Mouse (Mus musculus): ENCODE measurements at regions not wholly inside any gene's neighbourhood (a gene's known extent, or its start where the extent isn't known, plus 50 kb on each side); places are given as distances from the start of the nearest gene placed in this dataset.
A peak's percentile ranks its signal among the peaks of the same experiment; 100 is the strongest.

DNA sequence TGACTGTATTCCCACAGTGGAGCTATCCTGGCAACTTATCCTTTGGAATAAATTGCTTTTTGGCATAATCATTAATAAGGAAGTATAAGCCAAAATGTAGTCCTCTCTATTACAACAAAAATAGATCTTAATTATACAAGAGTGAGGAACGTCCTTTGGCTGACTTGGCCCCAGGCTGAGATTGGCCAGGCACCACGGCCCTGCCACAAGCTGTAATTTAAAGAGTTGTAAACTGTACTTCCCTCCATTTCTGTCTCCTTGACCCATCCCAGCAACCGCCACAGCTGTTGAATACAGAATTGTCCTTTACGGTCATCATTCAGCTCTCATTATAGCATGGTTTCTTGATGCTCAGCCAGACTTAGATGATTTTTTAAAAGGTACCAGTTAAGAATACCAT, 119.6 kb upstream of the Smad1 start:
- no peak for DNase-seq (ENCODE audit: low spot score in 2 of 2)

DNA sequence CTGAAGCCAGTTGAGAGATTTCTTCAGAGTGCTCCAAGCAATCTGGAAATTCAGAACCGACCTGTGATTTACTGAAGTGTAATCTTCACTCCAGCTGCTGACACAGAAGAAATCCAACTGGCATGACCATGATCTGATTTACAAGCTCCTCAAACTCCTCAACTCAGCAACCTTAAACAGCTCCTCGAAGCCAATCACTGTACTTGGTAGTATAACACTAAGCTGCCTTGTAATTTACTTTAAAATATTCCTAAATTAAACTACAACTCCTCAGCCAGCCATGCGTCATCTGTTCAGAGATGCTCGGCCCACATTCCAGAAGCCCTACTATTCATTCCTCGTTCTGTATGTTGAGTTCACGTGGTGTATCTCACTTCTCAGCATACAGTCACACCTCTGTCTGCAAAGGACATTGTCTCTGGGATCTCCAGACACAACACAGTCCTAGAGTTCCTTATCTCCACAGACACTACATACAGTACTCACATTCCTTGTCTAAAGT, 116.0 kb upstream of the Smad1 start:
- peak in 1 of 2 experiments; percentile 11 for DNase-seq (ENCODE audit: low spot score in 2 of 2)

DNA sequence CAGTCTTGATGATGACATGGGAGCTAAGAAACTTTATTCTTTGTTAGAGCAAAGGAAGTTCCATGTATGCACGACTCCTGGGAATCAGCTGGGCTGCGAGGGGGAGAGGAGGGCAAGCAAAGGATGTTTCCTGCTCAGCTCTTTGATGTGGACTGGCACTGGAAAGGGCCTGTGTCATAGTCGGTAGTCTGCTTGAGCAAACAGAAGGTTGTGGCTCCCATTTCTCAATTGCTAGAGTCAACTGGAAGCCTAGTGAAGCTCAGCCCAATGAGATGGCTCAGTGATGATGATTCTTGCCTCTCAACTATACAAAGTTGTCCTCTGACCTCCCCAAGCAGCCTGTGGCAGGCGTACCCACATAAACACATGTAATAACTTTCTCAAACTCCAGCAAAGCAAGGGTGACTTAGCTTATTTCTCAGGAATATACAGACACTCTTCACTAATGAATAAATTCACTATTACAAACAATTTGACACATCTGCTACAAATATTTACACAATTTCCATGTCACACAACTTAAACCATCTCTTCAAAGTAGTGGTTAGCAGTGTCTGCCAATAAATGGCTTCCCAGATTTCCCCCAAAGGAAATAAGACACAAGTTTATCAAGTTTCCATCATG, 115.4 kb upstream of the Smad1 start:
- no peak for DNase-seq (ENCODE audit: low spot score in 2 of 2)

DNA sequence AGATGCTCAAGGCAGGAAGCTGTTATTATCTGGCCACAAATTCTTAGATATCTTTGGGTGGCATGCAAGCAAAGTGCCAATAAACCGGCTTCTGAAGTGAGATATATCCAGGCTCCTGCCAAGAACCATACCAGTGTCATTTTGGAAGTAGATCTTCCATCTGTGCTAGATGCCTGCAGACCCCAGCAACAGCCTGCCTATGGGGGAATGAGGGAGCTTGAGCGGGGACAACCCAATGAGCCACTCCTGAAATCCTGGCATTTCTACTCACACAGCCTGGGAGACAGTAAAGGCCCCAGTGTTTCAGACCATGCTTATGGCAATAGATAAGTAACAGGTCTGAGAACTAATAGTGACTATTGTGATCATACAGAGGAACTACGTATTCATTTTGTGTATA, 109.3 kb upstream of the Smad1 start:
- DNase-seq (ENCODE audit: low spot score in 2 of 2), result no peak

DNA sequence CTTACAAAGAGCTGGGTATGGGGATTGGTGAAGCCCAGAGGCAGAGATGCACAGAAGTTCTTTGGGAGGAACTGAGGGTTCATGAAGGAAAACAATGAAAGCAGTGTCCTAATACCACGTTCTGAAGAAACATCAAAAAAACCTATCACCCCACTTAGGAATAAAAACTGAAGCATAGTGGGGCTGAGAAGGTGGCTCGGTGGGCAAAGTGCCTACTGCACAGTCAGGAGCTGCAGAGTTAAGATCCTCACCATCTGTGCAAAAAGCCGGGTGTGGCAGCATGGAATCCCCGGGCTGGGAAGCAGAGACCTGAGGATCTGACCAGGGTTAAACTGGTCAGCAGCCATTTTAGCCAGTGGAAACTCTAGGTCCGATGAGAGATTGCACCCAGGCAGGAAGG, 106.1 kb upstream of the Smad1 start:
- no peak for DNase-seq (ENCODE audit: low spot score in 2 of 2)

DNA sequence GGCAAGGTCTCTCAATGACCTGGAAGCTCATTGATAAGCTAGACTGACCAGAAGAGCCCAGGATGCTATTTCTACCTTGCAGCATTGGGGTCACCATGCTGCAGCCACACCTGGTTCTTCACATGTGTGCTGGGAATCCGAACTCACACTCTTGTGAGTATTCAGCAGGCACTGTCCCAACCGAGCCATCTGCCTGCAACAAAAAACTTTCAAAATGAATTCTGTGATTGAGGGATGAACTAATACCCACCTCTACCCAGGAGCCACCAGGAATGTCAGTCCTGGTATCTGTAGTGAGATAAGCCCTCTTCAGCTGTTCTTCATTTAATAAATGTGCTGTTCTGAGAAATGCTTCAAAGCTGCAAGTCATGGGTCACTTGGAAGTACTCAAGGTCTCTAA, 104.6 kb upstream of the Smad1 start:
- DNase-seq (ENCODE audit: low spot score in 2 of 2), result no peak

DNA sequence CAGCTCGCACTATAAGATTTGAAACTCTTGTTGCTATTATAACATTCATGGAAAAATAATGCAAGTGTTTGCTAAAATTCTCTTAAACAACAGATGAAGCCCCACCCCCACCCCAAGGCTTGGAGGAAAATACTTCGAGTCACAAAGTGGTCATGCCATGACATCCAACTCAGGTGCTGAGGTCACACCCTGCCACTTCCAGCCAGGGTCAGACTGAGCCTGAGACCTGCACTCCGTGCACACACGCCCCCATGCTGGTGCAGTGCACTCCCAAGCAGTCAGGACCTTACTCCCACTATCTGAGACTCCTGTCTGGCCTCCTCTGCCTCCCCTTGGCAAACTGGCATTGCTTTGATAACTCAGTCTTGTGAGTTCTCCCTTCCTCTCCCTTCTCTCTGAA, 102.7 kb upstream of the Smad1 start:
- DNase-seq (ENCODE audit: low spot score in 2 of 2), result no peak

DNA sequence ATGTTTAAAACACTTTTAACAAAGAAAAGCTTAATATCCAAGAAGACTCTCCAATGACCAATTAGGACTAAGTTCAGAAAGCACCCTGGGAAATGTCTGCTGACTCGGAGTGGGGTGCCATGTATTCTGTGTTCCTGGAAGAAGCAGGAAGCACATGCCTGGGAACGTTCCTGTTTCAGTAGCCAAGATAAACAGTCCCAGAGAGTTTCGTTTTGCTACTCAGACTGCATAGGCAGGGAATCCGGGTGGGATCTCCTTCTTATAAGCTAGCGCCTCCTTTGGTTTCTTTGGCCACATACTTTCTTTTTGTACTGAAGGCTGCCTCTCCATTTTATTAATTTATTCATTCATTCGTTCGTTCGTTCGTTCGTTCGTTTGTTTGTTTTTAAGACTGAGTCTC, 101.9 kb upstream of the Smad1 start:
- no peak for DNase-seq (ENCODE audit: low spot score in 2 of 2)

DNA sequence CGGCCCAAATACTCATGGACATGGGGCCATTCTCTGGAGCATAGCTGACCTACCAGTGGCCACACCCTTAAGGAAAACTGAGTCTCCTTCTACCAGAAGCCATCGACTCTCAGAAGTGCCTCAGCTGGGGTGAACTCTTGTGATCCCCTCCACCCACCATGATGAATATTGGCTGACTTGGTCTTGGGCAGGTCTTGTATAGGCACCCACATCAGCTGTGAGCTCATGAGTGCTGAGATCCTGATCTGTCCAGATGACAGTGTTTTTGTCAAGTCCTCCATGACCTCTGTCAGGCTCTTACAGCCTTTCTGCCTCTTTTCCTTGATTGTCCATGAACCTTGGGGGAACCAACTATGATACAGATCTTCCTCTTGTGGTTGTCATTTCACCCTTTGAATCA, 99.9 kb upstream of the Smad1 start:
- DNase-seq (ENCODE audit: low spot score in 2 of 2), result no peak

DNA sequence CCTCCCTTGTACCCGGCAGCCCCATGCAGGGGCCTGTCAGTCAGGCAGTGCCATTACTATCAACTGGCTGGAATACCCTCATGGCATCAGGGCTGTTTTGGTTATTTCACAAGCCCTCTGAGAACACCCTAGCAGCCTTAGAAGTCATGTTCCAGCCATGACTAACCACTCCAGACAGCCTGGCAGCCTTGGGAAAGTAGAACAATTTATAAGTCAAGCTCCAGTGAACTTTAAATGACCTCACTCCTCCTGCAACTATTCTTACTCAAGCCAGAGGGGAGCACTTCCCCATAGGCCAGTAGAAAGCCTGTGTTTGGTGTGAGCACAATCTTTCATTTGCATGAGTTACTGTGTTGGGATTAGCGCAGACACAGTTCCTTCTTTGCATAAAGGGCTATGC, 99.3 kb upstream of the Smad1 start:
- DNase-seq (ENCODE audit: low spot score in 2 of 2), result no peak

DNA sequence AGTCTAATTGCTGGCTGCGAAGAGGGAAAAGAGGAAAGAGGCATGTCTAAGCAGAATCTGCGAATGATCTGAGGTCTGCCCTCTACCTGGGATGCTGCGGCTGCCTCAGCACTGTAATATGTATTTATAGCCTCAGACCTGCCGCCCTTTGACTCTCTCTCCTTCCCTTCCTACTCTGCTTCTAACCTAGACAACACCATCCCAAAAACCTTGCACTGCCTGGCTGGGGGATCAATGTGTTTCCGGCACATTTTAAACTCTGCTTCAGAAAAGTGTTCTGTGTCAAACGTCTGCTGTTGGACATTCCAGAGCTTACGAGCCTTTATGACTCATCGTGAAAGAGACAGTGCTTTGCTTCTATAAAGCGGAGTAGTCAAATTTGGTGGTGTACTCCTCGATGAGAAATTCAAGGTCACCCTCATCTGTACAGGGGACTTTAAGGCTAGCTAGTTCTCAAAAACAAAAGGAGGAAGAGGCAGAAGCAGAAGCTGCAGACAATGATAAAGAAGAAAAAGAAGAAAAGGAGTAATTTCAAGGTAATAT, 91.9 kb upstream of the Smad1 start:
- no peak for DNase-seq (ENCODE audit: low spot score in 2 of 2)

DNA sequence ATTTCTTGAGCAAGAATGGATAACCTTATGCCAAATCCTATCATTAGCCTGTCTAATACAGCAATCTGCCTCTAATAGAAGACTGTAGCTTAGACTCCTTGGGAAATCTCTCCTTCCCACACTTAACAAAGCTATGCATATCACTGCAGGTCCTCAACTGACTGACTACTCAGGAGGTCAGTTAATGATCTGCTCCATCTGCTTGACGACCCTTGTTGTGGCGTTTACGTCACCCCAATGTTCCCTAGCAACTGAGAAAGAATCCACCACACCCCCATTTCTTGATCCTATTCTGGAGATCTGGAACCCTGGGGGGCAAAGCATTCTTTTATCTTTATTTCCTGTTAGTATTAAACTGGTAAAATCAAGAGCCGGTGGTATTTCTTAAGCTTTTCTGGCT, 91.4 kb upstream of the Smad1 start:
- no peak for DNase-seq (ENCODE audit: low spot score in 2 of 2)

DNA sequence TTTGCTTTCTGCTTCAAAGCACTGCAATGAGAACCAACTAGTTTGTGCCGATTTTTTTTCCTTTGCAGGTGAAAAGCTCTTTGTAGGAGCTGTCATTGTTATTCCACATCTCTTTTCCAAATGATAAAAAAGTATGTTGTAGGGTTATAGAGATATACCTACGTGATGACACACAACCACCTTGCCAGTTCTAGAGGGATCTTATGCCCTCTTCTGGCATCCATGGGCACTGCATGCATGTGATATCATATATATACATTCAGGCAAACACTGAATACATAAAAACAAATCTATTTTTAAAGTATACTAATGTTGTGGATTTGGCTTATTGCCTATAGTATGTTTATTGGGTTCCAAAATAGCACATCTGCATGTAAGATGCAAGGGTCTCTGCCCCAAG, 89.5 kb upstream of the Smad1 start:
- DNase-seq (ENCODE audit: low spot score in 2 of 2), result peak in 1 of 2 experiments; percentile 26

DNA sequence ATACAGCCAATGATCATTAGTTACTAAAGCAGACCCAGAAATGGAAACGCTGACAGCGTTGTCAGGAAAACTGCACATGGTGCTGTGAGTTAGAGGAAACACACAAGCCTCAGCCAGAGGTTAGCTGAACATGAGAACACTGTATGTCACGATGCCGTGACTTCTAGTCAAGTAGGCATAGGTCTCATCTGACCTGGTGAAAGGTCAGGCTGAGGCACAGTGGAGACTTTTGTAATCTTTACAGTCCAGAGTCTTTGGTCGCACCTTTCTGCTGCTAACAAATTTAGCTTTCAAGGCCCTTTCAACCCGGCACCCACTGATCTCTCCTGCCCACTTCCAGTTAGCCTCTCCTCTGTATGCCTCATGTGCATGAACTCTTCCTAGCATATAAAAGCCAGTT, 88.3 kb upstream of the Smad1 start:
- no peak for DNase-seq (ENCODE audit: low spot score in 2 of 2)

DNA sequence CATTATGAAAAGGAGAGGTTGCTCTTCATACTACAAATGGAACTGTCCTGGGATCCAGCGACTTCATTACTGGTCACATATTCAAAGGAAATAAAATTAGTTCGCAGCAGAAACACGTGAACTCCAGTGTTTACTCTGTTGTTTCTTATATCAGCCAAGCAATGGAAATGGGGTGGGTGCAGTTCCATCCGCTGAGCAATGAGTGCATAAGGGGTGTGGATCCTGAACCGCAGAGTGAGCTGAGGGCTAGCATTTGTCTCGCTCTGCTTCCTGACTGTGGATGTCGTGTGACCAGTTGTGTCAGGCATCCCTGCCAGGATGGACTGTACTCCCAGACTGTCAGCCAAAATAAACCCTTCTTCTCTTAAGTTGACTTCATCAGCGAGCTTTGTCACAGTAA, 80.0 kb upstream of the Smad1 start:
- no peak for DNase-seq (ENCODE audit: low spot score in 2 of 2)

DNA sequence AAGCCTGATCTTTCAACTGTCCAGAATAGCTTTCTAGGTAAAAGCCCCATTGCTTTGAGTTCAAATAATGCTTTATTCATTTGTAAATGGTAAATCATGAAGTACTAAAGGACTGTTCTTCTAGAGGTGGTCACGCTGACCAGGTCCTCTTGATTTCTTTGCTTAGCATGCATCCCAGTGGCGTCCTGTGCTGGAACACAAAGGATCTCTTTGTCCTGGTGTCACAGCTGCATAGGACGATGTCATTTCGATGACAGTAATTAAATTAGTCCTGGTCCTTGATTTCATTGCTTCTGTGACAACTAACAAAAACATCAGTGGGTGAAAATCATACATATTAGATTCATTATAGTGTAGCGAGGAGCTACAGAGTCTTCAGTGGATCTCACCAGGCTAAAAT, 76.7 kb upstream of the Smad1 start:
- DNase-seq (ENCODE audit: low spot score in 2 of 2), result no peak

DNA sequence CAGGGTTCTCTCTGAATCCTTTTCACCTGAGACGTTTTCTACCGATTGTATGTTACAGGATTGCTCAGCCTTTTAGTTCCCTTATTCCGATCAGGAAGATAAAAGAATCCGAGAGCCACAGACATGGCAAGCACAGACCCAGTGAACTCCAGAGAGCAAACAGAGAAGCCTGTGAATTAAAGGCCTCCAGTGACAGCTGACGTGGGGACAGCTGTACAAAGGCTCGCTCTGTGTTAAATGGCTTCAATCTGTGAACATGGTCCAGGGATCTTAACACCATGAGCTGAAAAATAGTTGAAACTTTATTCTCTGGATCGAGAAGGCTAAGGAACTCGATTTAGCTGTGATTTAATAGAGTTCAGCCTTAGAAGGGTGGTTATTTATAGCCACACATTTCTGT, 75.4 kb upstream of the Smad1 start:
- no peak for DNase-seq (ENCODE audit: low spot score in 2 of 2)

DNA sequence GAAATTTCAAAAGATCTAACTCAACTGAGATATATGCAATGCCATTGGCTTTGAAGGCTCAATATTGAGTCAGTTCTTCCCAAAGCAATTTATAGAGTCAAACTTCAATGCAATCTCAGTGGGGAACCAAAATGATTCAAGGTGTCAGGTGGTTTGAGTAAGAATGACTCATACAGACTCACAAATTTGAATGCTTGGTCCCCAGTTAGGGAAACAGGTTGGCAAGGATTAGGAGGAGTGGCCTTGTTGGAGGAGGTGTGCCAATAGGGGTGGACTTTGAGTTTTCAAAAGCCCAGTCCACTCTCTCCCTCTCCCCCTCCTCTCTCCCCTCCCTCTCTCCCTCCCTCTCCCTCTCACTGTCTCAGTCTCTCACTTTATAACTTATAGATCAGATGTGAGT, 52.8 kb upstream of the Smad1 start:
- no peak for DNase-seq (ENCODE audit: low spot score in 2 of 2)

DNA sequence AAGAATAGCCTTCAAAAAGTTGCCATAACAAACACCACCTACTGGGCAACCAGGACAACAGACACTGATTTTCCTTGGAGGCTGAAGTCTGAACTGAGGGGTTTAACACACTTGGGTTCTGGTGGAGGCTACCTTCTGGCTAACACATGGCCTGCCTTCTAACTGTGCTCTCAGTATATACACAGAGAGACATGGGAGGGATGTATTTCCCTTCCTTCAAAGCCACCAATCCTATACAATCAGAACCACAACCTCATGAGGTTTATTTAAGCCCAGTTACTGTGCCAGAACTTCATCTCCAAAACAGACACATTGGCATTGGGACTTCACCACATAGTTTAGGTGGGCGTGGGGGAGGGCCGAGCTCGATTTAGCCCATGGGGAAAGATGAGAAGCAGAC, 50.1 kb upstream of the Smad1 start:
- no peak for DNase-seq (ENCODE audit: low spot score in 2 of 2)

All from layer of hippocampus, adult 18-20 months (tissue).